Mouse (Mus musculus) heart, adult 2 months (tissue): ENCODE results near the gene Gm27029.

Experiments
- CTCF ChIP-seq: fragments of 200-600 bp; IDR thresholded peaks from 2 replicates; pipeline ENCODE4 v1.8.1; 2022; ENCODE audit warnings: antibody characterized with exemption, mild to moderate bottlenecking, moderate library complexity
- POLR2A ChIP-seq: fragments of 200-500 bp; IDR thresholded peaks from 2 replicates; pipeline ENCODE4 v1.6.1; 2011; ENCODE audit warnings: mild to moderate bottlenecking, low read depth, low read length, control low read depth; ENCODE audit not compliant: insufficient read depth

DNA sequence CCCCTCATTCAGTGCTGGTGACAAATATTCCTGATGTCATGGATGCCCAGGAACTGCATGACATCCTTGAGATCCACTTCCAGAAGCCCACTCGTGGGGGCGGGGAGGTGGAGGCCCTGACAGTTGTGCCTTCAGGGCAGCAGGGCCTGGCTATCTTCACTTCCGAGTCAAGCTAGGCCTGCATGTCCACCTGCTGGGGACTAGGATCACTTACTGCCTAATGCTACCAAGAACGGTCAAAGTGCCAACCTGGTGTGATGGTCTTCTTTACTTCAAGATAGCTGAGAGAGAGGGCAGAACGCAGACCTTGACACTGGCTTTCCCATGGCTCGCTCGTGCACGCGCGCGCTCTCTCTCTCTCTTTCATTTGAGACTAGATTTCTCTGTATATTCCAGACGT lies 33.6 kb upstream of the Gm27029 start:
- no peak for TF ChIP-seq POLR2A
- TF ChIP-seq CTCF, result no peak
